Mouse (Mus musculus) kidney, embryonic 16.5 days (tissue): ENCODE data around the gene Yjefn3. TPM values are rescaled to one million over a fixed set of nuclear protein-coding genes. Genes with fewer than 3 reads are reported as not detected.

Experiments
- ATAC-seq: fragments of 200-750 bp; cut with Nextera tagmentation; 2 replicates; pipeline ENCODE4 v1.8.0; 2017; ENCODE audit warnings: moderate TSS enrichment; ENCODE audit not compliant: low FRiP score, low TSS enrichment
- H3K27ac ChIP-seq: fragments of 300-500 bp; sonication (generic); 2 replicates; pipeline ENCODE4 v1.5.1; 2014; ENCODE audit warnings: low read length
- H3K27me3 ChIP-seq: fragments of 300-500 bp; sonication (generic); 2 replicates; pipeline ENCODE4 v1.6.1; 2014; ENCODE audit warnings: low read length, control low read depth, mixed read lengths; ENCODE audit not compliant: insufficient read depth
- H3K36me3 ChIP-seq: fragments of 300-500 bp; sonication (generic); 2 replicates; pipeline ENCODE4 v1.6.1; 2014; ENCODE audit warnings: low read length, control low read depth, mixed read lengths; ENCODE audit not compliant: insufficient read depth
- H3K4me1 ChIP-seq: fragments of 300-500 bp; sonication (generic); 2 replicates; pipeline ENCODE4 v1.6.1; 2014; ENCODE audit warnings: low read length, control low read depth, mixed read lengths; ENCODE audit not compliant: insufficient read depth
- H3K4me2 ChIP-seq: fragments of 300-500 bp; sonication (generic); replicated peaks from 2 replicates; pipeline ENCODE4 v1.6.1; 2014; ENCODE audit warnings: low read depth, low read length
- H3K4me3 ChIP-seq: fragments of 300-500 bp; sonication (generic); 2 replicates; pipeline ENCODE4 v1.5.1; 2014; ENCODE audit warnings: mild to moderate bottlenecking, low read length
- H3K9ac ChIP-seq: fragments of 300-500 bp; sonication (generic); replicated peaks from 2 replicates; pipeline ENCODE4 v1.6.1; 2014; ENCODE audit warnings: low read length
- H3K9me3 ChIP-seq: fragments of 300-500 bp; sonication (generic); 2 replicates; pipeline ENCODE4 v1.6.1; 2016; ENCODE audit warnings: low read length, control low read depth
- WGBS: fragments of 180-500 bp; shearing (Covaris S2); extraction: QIAGEN DNeasy Blood & Tissue Kit; methylation state at CpG from one replicate; pipeline ENCODE4 v1.1.7; 2014; 5-methylcytosine and 5-hydroxymethylcytosine counted together
- polyA plus RNA-seq: library from polyadenylated mRNA; unstranded; fragments of >200 nt; fragmentation: Nextera tagmentation; extraction: Ambion mirVana; gene quantifications from 2 replicates; pipeline ENCODE4 v1.2.1, GENCODE M21; 2015

Gene Yjefn3
- polyA plus RNA-seq, 1 experiment from 2014 or later: 3.1 TPM

DNA sequence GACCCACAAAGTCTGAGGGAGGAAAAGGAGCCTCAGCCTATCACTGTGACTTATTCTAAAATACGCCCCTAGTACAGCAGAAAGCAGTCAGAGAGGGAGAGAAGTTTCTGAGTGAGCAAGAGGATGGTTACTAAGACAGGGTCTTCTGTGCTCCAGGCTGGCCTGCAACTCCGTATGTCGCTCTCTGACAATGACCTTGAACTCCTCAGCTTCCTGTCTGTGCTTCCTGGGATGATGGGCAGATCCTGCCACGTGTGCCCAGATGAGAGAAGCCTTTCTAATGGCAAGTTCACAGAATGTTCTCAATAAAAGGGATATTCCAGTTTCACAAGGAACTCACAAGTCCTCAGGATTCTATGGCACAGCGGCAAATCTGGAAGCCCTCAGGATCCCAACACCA is 32.1 kb upstream of the Yjefn3 start:
- Histone ChIP-seq H3K9me3 (no peaks in the 10 kb centered on the region), H3K27me3 (no peaks in the 10 kb centered on the region), H3K27ac (peak overlapping the region; percentile 20; the same call in 1 of the 2 replicates), H3K4me1 (peaks cover 27% of the 10 kb centered on the region), H3K9ac (0 out of 2 replicates have a peak overlapping the region, but pooled peaks have one; percentile 13), H3K4me2 (no peak overlapping the region), H3K36me3 (peaks cover 19% of the 10 kb centered on the region; the same call in 1 of the 2 replicates), H3K4me3 (no peak overlapping the region)
- 74% methylated on average over 5 of the region's 5 CpGs for WGBS
- ATAC-seq: no peak

- Histone ChIP-seq H3K27me3 (no peaks in the 10 kb centered on the region), H3K27ac (no peak overlapping the region), H3K4me3 (no peak overlapping the region), H3K9me3 (no peaks in the 10 kb centered on the region), H3K9ac (no peak overlapping the region), H3K4me2 (no peak overlapping the region), H3K36me3 (peaks cover 19% of the 10 kb centered on the region; the same call in 1 of the 2 replicates), H3K4me1 (peaks cover 24% of the 10 kb centered on the region)
- ATAC-seq: no peak
- WGBS: 74% methylated on average over 2 of the region's 2 CpGs
Measured at GRCm38 (mm10) chr8:69933811-69934210, 31.3 kb upstream of the Yjefn3 start.

GRCm38 (mm10) chr8:69926901-69927300 is 24.4 kb upstream of the Yjefn3 start:
- Histone ChIP-seq H3K27ac (no peak overlapping the region), H3K4me1 (no peaks in the 10 kb centered on the region), H3K4me3 (no peak overlapping the region), H3K27me3 (no peaks in the 10 kb centered on the region), H3K9me3 (no peaks in the 10 kb centered on the region), H3K9ac (no peak overlapping the region), H3K4me2 (no peak overlapping the region), H3K36me3 (peaks cover 3% of the 10 kb centered on the region; the same call in 1 of the 2 replicates)
- no peak for ATAC-seq

DNA sequence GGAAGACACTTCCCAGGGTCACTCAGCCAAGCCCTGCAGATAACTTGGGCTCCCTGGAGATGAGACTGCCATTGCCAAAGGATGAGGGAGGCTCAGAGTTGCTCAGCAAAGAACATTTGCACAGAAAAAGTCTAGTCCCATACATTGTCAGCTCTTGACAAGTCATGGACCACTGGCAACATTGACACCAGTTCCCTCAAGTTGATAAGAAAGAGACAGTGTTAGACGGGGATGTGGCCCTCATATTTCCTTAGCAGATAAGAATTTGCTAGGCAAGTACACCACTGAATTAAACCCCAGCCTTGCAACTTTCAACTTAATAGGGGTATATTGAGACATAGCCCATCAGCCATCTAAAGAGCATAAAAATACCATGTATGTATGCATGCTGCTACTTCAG is 21.5 kb upstream of the Yjefn3 start:
- no peak overlapping the region for H3K27ac ChIP-seq
- no peaks in the 10 kb centered on the region for H3K27me3 ChIP-seq
- H3K9me3 ChIP-seq: no peaks in the 10 kb centered on the region
- no peak overlapping the region for H3K4me3 ChIP-seq
- 83% methylated on average over 1 of the region's 1 CpGs for WGBS
- no peak for ATAC-seq
- peaks cover 18% of the 10 kb centered on the region for H3K4me1 ChIP-seq
- no peaks in the 10 kb centered on the region; the same call in 1 of the 2 replicates for H3K36me3 ChIP-seq
- no peak overlapping the region for H3K4me2 ChIP-seq
- H3K9ac ChIP-seq: no peak overlapping the region

DNA sequence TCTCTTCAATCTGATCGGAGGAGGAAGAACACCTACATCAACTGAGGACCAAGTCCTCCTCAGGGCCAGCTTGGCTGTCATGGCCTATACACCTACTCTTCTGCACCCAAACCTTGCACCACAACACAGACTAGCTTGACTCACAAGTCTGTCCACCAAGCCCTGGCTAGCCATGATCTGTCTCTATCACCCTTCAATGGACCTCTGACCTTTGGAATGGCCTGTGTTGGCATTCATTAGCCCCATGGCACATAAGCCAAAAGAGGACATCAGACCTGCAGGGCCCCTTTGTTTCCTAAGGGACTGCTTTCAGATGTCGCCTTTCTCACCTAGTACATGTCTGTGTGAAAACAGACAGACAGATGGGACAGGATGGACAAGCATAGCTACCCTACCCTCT is 18.6 kb upstream of the Yjefn3 start:
- peaks cover 17% of the 10 kb centered on the region for H3K36me3 ChIP-seq
- peak overlapping the region; percentile 40 for H3K9ac ChIP-seq
- no peak for ATAC-seq
- H3K4me3 ChIP-seq: no peak overlapping the region
- peak overlapping the region; percentile 80 for H3K27ac ChIP-seq
- no peak overlapping the region for H3K4me2 ChIP-seq
- H3K27me3 ChIP-seq: no peaks in the 10 kb centered on the region
- peaks cover 18% of the 10 kb centered on the region for H3K4me1 ChIP-seq
- H3K9me3 ChIP-seq: no peaks in the 10 kb centered on the region
- 88% methylated on average over 2 of the region's 2 CpGs for WGBS

GRCm38 (mm10) chr8:69919876-69920662 is 17.6 kb upstream of the Yjefn3 start:
- peaks cover 23% of the 10 kb centered on the region for H3K36me3 ChIP-seq
- H3K9me3 ChIP-seq: no peaks in the 10 kb centered on the region
- H3K27me3 ChIP-seq: no peaks in the 10 kb centered on the region
- H3K4me1 ChIP-seq: peaks cover 18% of the 10 kb centered on the region
- no peak overlapping the region for H3K4me3 ChIP-seq
- peak overlapping the region; percentile 40; the same call in 1 of the 2 replicates for H3K9ac ChIP-seq
- ATAC-seq: peak; percentile 42; the same call in 1 of the 2 replicates
- WGBS: 30% methylated on average over 11 of the region's 11 CpGs
- peak overlapping the region; percentile 17; the same call in 1 of the 2 replicates for H3K4me2 ChIP-seq
- H3K27ac ChIP-seq: peak overlapping the region; percentile 80

DNA sequence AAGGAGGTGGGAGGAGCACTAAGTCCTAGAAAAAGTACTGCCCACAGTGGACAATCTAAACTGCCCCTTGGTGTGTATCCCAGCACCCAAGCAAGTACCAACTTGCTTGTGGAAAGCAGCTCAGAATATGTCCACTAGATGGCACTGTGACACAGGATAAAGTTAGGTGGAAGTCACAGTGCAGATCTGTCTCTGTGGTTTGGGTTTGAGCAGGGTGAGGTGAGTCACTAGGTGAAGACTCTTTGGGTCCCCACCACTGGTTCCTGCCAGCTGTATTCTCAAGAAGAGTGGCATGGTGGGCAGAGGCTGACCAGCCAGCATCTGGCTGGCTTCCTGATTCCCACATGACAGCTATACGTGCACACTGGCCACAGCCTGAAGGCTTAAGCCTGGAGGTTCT is 16.5 kb upstream of the Yjefn3 start:
- Histone ChIP-seq H3K4me1 (peaks cover 18% of the 10 kb centered on the region), H3K9ac (no peak overlapping the region), H3K4me2 (no peak overlapping the region), H3K36me3 (peaks cover 34% of the 10 kb centered on the region), H3K4me3 (no peak overlapping the region), H3K27ac (no peak overlapping the region; the same call in 1 of the 2 replicates), H3K9me3 (no peaks in the 10 kb centered on the region), H3K27me3 (no peaks in the 10 kb centered on the region)
- WGBS: 45% methylated on average over 1 of the region's 1 CpGs
- peak; percentile 49; the same call in 1 of the 2 replicates for ATAC-seq

DNA sequence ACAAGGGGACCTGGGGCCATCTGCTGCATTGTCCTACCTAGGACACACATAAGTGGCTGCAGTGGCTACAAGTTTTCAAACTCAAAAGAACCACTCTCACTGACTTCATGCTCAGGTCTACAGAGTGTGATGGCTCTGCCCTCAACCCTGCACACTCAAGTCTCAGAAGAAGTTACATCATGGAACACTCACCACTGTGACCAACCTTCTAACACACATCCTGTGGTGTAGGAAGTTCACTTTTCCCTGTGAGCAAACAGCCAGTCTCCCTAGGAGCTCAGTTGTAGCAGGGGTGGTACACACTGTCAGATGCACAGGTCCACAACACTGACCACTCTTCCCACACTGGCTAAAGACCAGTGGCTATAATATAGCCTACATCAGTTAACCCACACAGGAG is 16.0 kb upstream of the Yjefn3 start:
- no peaks in the 10 kb centered on the region for H3K9me3 ChIP-seq
- no peak overlapping the region for H3K27ac ChIP-seq
- peaks cover 37% of the 10 kb centered on the region for H3K36me3 ChIP-seq
- H3K27me3 ChIP-seq: no peaks in the 10 kb centered on the region
- no peak overlapping the region for H3K4me3 ChIP-seq
- no peak for ATAC-seq
- H3K9ac ChIP-seq: no peak overlapping the region
- peaks cover 18% of the 10 kb centered on the region for H3K4me1 ChIP-seq
- H3K4me2 ChIP-seq: no peak overlapping the region

DNA sequence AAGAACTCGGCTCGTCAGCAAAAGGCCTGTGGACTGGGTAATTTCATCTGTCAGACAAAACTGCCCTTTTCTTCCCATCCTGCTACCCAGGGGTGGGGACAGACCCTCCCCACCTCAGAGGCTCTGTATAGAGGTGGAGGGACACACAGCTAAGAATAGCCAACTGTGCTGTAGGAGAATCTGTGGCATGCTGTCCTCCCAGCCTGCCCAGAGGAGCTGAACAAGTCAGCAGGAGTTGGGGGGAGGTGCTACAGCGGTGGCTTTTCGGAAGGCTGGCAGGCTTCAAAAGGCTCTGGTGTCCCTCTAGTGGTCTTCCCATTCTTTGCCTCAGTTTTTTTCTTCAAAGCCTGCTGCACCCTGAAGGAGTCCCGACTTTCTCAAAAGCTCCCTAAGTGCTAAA is 13.2 kb upstream of the Yjefn3 start:
- no peaks in the 10 kb centered on the region for H3K27me3 ChIP-seq
- H3K4me1 ChIP-seq: peaks cover 10% of the 10 kb centered on the region
- H3K9ac ChIP-seq: no peak overlapping the region
- H3K4me3 ChIP-seq: no peak overlapping the region
- no peak overlapping the region for H3K4me2 ChIP-seq
- no peaks in the 10 kb centered on the region for H3K9me3 ChIP-seq
- peaks cover 65% of the 10 kb centered on the region for H3K36me3 ChIP-seq
- H3K27ac ChIP-seq: no peak overlapping the region
- ATAC-seq: no peak
- WGBS: 62% methylated on average over 5 of the region's 5 CpGs

- no peaks in the 10 kb centered on the region for H3K4me1 ChIP-seq
- H3K27ac ChIP-seq: no peak overlapping the region
- no peak overlapping the region for H3K4me2 ChIP-seq
- H3K27me3 ChIP-seq: no peaks in the 10 kb centered on the region
- no peak for ATAC-seq
- no peak overlapping the region for H3K9ac ChIP-seq
- H3K9me3 ChIP-seq: no peaks in the 10 kb centered on the region
- H3K36me3 ChIP-seq: peaks cover 76% of the 10 kb centered on the region
- no peak overlapping the region for H3K4me3 ChIP-seq
- WGBS: 84% methylated on average over 4 of the region's 4 CpGs
Measured at GRCm38 (mm10) chr8:69914526-69914925, 12.0 kb upstream of the Yjefn3 start.
